Mouse (Mus musculus): Measurements from ENCODE around the gene Fam104a. TPM values are rescaled to one million over a fixed set of nuclear protein-coding genes. Genes with fewer than 3 reads are reported as not detected.

Fam104a gene
- polyA plus RNA-seq, 1 experiment from 2014 or later, result 49.6 TPM

DNA sequence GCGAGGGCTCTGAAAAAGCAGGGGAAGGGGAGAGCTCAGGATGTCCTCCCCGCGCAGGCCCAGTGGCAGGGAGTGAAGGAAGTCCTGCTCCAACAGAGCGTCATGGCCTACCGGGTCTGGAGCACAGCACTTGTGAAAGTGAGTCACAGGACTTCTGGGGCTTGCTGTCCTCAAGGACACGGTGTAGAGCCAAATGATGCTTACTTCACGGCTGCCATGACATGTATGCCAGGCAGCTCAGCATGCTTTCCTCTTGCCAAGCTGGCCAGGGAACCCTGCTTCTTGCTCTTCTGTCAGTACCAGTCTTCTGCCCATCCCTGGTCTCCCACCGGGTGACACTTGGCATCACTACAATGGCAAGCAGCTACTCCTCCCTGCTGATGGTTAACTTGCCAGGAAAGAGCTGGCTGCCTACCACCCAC is 27.4 kb downstream of the Fam104a start:
- Histone ChIP-seq H3K36me3 (ENCODE audit: control insufficient read depth, insufficient read depth, low read length) (peaks cover 96% of the 10 kb centered on the region), H3K4me2 (ENCODE audit: low read length) (no peak overlapping the region), H3K4me3 (ENCODE audit: low read depth, low read length) (no peak overlapping the region), H3K9ac (ENCODE audit: low read length) (no peak overlapping the region), H3K27ac (ENCODE audit: low read depth) (no peak overlapping the region), H3K27me3 (replicated peaks; ENCODE audit: control insufficient read depth, insufficient read depth, low read length) (no peaks in the 10 kb centered on the region), H3K4me1 (replicated peaks; ENCODE audit: control insufficient read depth, insufficient read depth, low read length) (no peaks in the 10 kb centered on the region), H3K9me3 (ENCODE audit: control insufficient read depth, low read length) (no peaks in the 10 kb centered on the region)
- WGBS, result 94% methylated on average over 8 of the region's 8 CpGs
- no peak for DNase-seq (ENCODE audit: low spot score)
- ATAC-seq (replicated peaks; ENCODE audit: low FRiP score, low TSS enrichment, low read depth), result no peak

DNA sequence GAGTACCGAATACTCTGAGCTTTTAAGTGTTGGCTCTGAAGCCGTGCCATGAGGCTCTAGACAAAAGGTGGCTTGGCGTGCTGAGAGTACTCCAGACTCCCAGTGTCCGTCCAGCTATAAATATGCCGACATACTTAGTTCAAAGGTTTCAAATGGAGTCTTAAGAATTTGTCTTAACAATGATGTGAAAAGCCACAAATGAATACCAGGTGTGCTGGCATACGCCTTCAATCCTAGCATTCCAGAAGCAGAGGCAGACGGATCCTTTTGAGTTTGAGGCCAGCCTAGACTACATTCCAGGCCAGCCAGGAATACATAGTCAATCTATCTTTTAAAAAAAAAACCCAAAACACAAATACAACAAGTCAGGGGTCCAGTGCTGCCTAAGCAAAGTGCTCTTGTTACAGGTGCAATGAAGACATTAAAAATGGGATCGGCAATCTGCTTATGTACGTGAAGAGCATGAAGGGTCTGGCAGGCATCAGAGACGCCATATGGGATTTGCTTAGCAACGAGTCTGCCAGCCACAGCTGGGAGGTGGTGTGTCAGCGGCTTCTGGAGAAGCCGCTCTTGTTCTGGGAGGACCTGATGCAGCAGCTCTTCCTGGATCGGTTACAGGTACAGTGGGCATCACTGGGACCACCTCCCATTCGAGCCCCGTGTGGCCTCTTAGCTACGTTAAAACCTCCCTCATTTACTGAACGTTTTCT is 29.2 kb downstream of the Fam104a start:
- no peak for ATAC-seq (replicated peaks; ENCODE audit: low FRiP score, low TSS enrichment, low read depth)
- Histone ChIP-seq H3K9ac (ENCODE audit: low read length) (no peak overlapping the region), H3K4me3 (ENCODE audit: low read depth, low read length) (no peak overlapping the region), H3K4me2 (ENCODE audit: low read length) (no peak overlapping the region), H3K9me3 (ENCODE audit: control insufficient read depth, low read length) (no peaks in the 10 kb centered on the region), H3K36me3 (ENCODE audit: control insufficient read depth, insufficient read depth, low read length) (peaks cover 78% of the 10 kb centered on the region), H3K27ac (ENCODE audit: low read depth) (no peak overlapping the region), H3K27me3 (replicated peaks; ENCODE audit: control insufficient read depth, insufficient read depth, low read length) (no peaks in the 10 kb centered on the region), H3K4me1 (replicated peaks; ENCODE audit: control insufficient read depth, insufficient read depth, low read length) (peaks cover 11% of the 10 kb centered on the region)
- 77% methylated on average over 18 of the region's 18 CpGs for whole genome bisulfite sequencing
- DNase-seq (ENCODE audit: low spot score), result no peak

DNA sequence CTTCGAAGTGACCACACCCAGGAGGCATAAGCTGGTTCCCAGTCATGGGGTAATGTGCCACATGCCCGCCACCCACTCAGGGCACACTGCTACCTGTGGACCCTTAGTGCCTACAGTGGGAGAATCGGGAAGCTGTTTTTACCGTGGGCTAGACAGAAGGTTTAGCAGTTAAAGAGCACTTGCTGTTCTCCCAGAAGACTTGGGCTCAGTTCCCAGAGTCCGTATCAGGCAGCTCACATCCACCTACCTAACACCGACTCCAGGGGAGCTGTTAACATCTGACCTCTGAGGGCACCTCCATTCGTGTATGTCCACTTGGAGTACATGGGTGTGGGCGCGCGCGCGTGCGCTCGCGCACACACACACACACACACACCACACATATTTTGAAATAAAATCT is 29.9 kb downstream of the Fam104a start:
- ATAC-seq (replicated peaks; ENCODE audit: low FRiP score, low TSS enrichment, low read depth), result no peak
- H3K4me3 ChIP-seq (ENCODE audit: low read depth, low read length), result no peak overlapping the region
- H3K36me3 ChIP-seq (ENCODE audit: control insufficient read depth, insufficient read depth, low read length), result peaks cover 72% of the 10 kb centered on the region
- H3K27me3 ChIP-seq (replicated peaks; ENCODE audit: control insufficient read depth, insufficient read depth, low read length), result no peaks in the 10 kb centered on the region
- H3K4me2 ChIP-seq (ENCODE audit: low read length), result no peak overlapping the region
- H3K9me3 ChIP-seq (ENCODE audit: control insufficient read depth, low read length), result no peaks in the 10 kb centered on the region
- WGBS, result 89% methylated on average over 15 of the region's 15 CpGs
- H3K9ac ChIP-seq (ENCODE audit: low read length), result no peak overlapping the region
- H3K4me1 ChIP-seq (replicated peaks; ENCODE audit: control insufficient read depth, insufficient read depth, low read length), result peaks cover 11% of the 10 kb centered on the region
- no peak for DNase-seq (ENCODE audit: low spot score)
- H3K27ac ChIP-seq (ENCODE audit: low read depth), result no peak overlapping the region

DNA sequence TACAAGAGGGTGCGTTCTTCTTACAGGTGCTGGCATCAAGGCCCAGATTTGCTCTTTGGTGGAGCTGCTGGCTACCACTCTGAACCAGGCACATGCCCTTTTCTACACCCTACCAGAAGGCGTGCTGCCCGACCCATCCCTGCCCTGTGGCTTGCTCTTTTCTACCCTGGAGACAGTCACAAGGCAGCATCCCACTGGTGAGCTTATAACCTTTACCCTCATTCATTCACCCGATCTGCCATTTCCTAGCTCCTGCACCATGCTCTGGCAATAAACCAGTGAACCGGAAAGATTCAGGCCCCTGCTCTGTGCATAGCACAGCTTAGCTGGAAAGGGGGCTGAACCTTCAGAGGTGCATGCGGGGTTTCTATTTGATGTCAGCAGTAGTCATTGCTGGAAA is 31.4 kb downstream of the Fam104a start:
- H3K36me3 ChIP-seq (ENCODE audit: control insufficient read depth, insufficient read depth, low read length), result peaks cover 56% of the 10 kb centered on the region
- peaks cover 19% of the 10 kb centered on the region for H3K4me1 ChIP-seq (replicated peaks; ENCODE audit: control insufficient read depth, insufficient read depth, low read length)
- DNase-seq (ENCODE audit: low spot score) (no peak), ATAC-seq (replicated peaks; ENCODE audit: low FRiP score, low TSS enrichment, low read depth) (no peak)
- no peak overlapping the region for H3K4me3 ChIP-seq (ENCODE audit: low read depth, low read length)
- H3K27ac ChIP-seq (ENCODE audit: low read depth), result no peak overlapping the region
- 90% methylated on average over 6 of the region's 6 CpGs for WGBS
- no peak overlapping the region for H3K4me2 ChIP-seq (ENCODE audit: low read length)
- H3K27me3 ChIP-seq (replicated peaks; ENCODE audit: control insufficient read depth, insufficient read depth, low read length), result no peaks in the 10 kb centered on the region
- H3K9me3 ChIP-seq (ENCODE audit: control insufficient read depth, low read length), result no peaks in the 10 kb centered on the region
- H3K9ac ChIP-seq (ENCODE audit: low read length), result no peak overlapping the region

DNA sequence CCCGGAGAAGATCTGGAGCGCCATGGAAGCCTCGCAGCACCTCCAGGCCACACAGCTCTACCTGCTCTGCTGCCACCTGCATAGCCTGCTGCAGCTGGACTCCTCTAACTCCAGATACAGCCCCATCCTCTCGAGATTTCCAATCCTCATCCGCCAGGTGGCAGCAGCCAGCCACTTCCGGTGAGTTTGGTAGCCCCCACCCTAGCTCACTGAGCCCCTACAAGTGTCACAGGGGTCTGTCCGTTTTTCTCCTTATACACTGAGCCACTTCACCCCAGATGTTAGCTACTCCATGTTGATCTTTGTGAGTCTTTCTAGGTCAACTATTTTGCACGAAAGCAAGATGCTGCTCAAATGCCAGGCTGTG is 32.1 kb downstream of the Fam104a start:
- H3K36me3 ChIP-seq (ENCODE audit: control insufficient read depth, insufficient read depth, low read length), result peaks cover 49% of the 10 kb centered on the region
- DNase-seq (ENCODE audit: low spot score), result peak; percentile 71

DNA sequence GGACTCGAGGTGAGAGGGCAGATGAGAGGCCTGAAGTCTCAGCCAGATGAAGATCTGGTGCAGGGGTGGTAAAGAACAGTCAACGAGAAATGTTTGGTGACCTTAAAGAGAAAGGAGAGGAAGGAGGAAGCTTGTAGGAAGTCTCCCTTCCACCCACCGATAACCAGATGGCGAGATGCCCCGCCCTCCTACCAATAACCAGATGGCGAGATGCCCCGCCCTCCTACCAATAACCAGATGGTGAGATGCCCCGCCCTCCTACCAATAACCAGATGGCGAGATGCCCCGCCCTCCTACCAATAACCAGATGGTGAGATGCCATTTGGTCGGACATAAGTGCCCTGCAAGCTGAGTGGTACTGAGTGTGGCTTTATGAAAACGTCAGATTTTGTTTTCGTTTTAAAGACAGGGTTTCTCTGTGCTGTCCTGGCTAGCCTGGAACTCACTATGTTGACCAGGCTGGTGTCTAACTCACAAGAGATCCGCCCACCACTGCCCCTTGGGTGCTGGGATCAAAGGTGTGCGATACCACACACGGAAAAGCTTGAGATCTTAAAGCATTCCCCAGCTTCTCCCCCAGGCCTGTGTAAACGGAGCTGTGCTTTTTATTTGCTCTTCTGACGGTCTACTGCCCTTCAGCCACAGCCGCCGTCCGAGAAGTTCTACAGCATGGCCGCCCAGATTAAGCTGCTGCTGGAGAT is 32.6 kb downstream of the Fam104a start:
- peaks cover 44% of the 10 kb centered on the region for H3K36me3 ChIP-seq (ENCODE audit: control insufficient read depth, insufficient read depth, low read length)
- peaks cover 19% of the 10 kb centered on the region for H3K4me1 ChIP-seq (replicated peaks; ENCODE audit: control insufficient read depth, insufficient read depth, low read length)
- H3K9ac ChIP-seq (ENCODE audit: low read length), result no peak overlapping the region
- no peak for ATAC-seq (replicated peaks; ENCODE audit: low FRiP score, low TSS enrichment, low read depth)
- 63% methylated on average over 22 of the region's 22 CpGs for WGBS
- H3K27me3 ChIP-seq (replicated peaks; ENCODE audit: control insufficient read depth, insufficient read depth, low read length), result no peaks in the 10 kb centered on the region
- DNase-seq (ENCODE audit: low spot score), result no peak
- no peak overlapping the region for H3K4me2 ChIP-seq (ENCODE audit: low read length)
- H3K4me3 ChIP-seq (ENCODE audit: low read depth, low read length), result no peak overlapping the region
- no peak overlapping the region for H3K27ac ChIP-seq (ENCODE audit: low read depth)
- no peaks in the 10 kb centered on the region for H3K9me3 ChIP-seq (ENCODE audit: control insufficient read depth, low read length)

More for the DNA sequence above, 32.1 kb downstream of the Fam104a start:
- H3K9me3 ChIP-seq (ENCODE audit: control insufficient read depth, low read length), result no peaks in the 10 kb centered on the region
- no peak overlapping the region for H3K4me3 ChIP-seq (ENCODE audit: low read depth, low read length)
- H3K27me3 ChIP-seq (replicated peaks; ENCODE audit: control insufficient read depth, insufficient read depth, low read length), result no peaks in the 10 kb centered on the region
- ATAC-seq (replicated peaks; ENCODE audit: low FRiP score, low TSS enrichment, low read depth), result 0 out of 2 replicates have a peak, but pooled peaks have one; percentile 9
- no peak overlapping the region for H3K27ac ChIP-seq (ENCODE audit: low read depth)
- no peak overlapping the region for H3K9ac ChIP-seq (ENCODE audit: low read length)
- WGBS, result 45% methylated on average over 8 of the region's 8 CpGs
- H3K4me1 ChIP-seq (replicated peaks; ENCODE audit: control insufficient read depth, insufficient read depth, low read length), result peaks cover 19% of the 10 kb centered on the region
- H3K4me2 ChIP-seq (ENCODE audit: low read length), result no peak overlapping the region

DNA sequence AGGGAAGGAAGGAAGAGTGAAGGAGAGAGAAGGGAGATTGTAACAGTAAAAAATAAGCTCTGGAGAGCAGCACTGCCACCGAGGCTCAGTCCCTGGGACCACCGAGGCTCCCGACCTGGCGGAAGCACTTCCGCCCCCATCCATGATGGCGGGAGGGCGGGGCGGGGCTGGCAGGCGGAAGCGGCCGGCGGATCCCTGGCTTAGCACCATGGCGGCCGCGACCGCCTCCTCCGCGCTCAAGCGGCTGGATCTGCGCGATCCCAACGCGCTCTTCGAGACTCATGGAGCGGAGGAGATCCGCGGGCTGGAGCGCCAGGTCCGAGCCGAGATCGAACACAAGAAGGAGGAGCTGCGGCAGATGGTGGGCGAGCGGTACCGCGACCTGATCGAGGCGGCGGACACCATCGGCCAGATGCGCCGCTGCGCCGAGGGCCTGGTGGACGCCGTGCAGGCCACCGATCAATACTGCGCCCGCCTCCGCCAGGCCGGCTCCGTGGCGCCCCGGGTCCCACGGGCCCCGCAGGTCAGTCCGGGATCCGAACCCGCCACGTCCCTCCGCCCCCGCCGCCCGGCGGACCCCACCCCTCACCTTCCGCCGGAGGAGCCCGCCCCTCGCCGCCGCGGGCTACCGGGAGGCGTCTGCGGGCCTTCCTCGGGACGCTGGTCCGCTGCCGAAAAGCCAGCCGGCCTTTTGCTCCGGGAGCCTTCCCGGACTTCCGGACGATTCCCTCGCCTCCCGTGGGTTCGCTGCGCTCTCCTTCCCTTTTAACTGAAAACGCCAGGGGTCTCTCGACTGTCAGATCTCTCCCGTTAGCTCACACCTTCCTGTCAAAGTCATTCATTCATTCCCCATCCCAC is 34.4 kb downstream of the Fam104a start, which contains the start of gene Slc39a11:
Gene Slc39a11, minus strand, starts transcription at position 727 of the 858 bp plus-strand sequence.
- under 1% methylated on average over 67 of the region's 91 CpGs for WGBS
- DNase-seq (ENCODE audit: low spot score), result peak; percentile 91

DNA sequence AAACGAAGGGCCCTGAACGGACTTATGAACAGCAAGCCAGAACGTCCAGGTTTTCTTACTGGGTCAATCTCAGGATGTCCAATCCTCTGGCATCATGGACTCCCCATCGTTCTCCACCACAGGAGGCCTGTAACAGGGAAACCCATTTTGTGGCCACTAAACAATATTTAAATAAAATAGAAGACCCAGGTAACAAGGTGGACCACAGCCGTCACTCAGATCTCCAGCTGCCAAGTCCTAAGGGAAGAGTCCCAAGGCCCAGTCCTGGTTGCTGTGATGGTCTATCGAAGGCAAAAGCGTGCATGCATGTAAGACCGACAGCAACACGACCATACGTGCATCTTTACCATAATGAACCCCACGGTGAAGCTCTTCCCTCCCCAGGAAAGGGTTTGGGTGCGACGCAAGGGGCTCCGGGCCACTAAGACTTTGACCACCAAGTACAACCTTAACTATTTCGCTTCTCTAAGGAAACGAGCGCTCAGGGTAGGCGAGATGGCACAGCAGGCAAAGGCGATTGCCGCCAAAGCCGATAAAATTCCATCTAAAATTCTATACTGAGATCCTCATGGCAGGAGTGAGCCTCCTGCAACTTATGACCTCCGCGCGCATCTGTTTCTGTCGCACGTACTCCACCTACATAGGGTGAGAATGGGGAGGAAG is 35.1 kb downstream of the Fam104a start, which contains the start of gene Cog1:
Gene Cog1, plus strand, starts transcription at position 480 of the 663 bp plus-strand sequence.
- H3K4me3 ChIP-seq (ENCODE audit: low read depth, low read length), result peak within 1 kb of the TSS; percentile 95
- 43% methylated on average over 26 of the region's 26 CpGs for WGBS
- DNase-seq (ENCODE audit: low spot score), result no peak
- no peaks in the 10 kb centered on the region for H3K27me3 ChIP-seq (replicated peaks; ENCODE audit: control insufficient read depth, insufficient read depth, low read length)
- peaks cover 19% of the 10 kb centered on the region for H3K4me1 ChIP-seq (replicated peaks; ENCODE audit: control insufficient read depth, insufficient read depth, low read length)
- no peak; the same call in 1 of the 2 replicates for ATAC-seq (replicated peaks; ENCODE audit: low FRiP score, low TSS enrichment, low read depth)
- peak within 1 kb of the TSS; percentile 93 for H3K9ac ChIP-seq (ENCODE audit: low read length)
- peak within 1 kb of the TSS; percentile 82 for H3K27ac ChIP-seq (ENCODE audit: low read depth)
- H3K9me3 ChIP-seq (ENCODE audit: control insufficient read depth, low read length), result no peaks in the 10 kb centered on the region
- H3K4me2 ChIP-seq (ENCODE audit: low read length), result peak within 1 kb of the TSS; percentile 84
- H3K36me3 ChIP-seq (ENCODE audit: control insufficient read depth, insufficient read depth, low read length), result peaks cover 19% of the 10 kb centered on the region

More for the DNA sequence above, 34.4 kb downstream of the Fam104a start, which contains the start of gene Slc39a11:
- H3K9me3 ChIP-seq (ENCODE audit: control insufficient read depth, low read length), result no peaks in the 10 kb centered on the region
- H3K27ac ChIP-seq (ENCODE audit: low read depth), result peak within 1 kb of the TSS; percentile 82
- peak within 1 kb of the TSS; percentile 95 for H3K4me3 ChIP-seq (ENCODE audit: low read depth, low read length)
- H3K4me2 ChIP-seq (ENCODE audit: low read length), result peak within 1 kb of the TSS; percentile 84
- H3K9ac ChIP-seq (ENCODE audit: low read length), result peak within 1 kb of the TSS; percentile 93
- peaks cover 26% of the 10 kb centered on the region for H3K36me3 ChIP-seq (ENCODE audit: control insufficient read depth, insufficient read depth, low read length)
- H3K27me3 ChIP-seq (replicated peaks; ENCODE audit: control insufficient read depth, insufficient read depth, low read length), result no peaks in the 10 kb centered on the region
- peaks cover 19% of the 10 kb centered on the region for H3K4me1 ChIP-seq (replicated peaks; ENCODE audit: control insufficient read depth, insufficient read depth, low read length)
- ATAC-seq (replicated peaks; ENCODE audit: low FRiP score, low TSS enrichment, low read depth), result peak; percentile 80

All from intestine, embryonic 14.5 days (tissue).